Mouse (Mus musculus) brown adipose tissue, adult 24 weeks (tissue): ENCODE results near the gene Gper1. TPM values are rescaled to one million over a fixed set of nuclear protein-coding genes. Genes with fewer than 3 reads are reported as not detected.

Experiments
- H3K27ac ChIP-seq: fragments of 200-500 bp; replicated peaks from 2 replicates; pipeline ENCODE4 v1.5.1; 2012; ENCODE audit warnings: low read depth, mild to moderate bottlenecking, low read length
- H3K4me1 ChIP-seq: fragments of 200-500 bp; 2 replicates; pipeline ENCODE4 v1.6.1; 2012; ENCODE audit warnings: low read length, mixed read lengths; ENCODE audit not compliant: control insufficient read depth, insufficient read depth, insufficient read length
- H3K4me3 ChIP-seq: fragments of 200-500 bp; 2 replicates; pipeline ENCODE4 v1.5.1; 2012; ENCODE audit warnings: low read depth, mild to moderate bottlenecking, low read length, moderate library complexity; ENCODE audit not compliant: insufficient read depth
- polyA plus RNA-seq: library from polyadenylated mRNA; stranded (reverse); fragments of >200 nt; gene quantifications from 2 replicates; pipeline ENCODE4 v1.2.4, GENCODE M21; 2012; ENCODE audit not compliant: missing spikeins, insufficient read depth, insufficient read length

Gper1 gene
- polyA plus RNA-seq, 1 experiment: not detected

DNA sequence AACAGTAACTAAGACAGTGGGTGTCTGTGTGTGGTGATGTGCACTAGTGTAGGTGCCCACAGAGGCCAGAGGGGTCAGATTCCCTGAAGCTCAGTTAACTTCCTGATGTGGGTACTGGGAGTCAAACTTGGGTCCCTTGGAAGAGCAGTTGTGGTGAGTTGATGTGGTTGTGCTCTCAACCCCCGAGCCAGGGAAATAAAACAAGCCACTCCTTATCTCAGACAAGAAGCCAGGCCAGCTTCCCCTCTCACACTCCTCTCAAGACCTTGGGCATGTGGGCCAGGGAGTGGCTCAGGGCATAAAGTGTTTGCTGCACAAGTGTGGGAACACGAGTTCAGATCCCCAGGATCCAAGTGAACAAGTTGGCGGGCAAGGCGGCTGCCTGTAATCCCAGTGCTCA, 43.9 kb downstream of the Gper1 start:
- Histone ChIP-seq H3K4me1 (no peaks in the 10 kb centered on the region), H3K27ac (no peak overlapping the region)

DNA sequence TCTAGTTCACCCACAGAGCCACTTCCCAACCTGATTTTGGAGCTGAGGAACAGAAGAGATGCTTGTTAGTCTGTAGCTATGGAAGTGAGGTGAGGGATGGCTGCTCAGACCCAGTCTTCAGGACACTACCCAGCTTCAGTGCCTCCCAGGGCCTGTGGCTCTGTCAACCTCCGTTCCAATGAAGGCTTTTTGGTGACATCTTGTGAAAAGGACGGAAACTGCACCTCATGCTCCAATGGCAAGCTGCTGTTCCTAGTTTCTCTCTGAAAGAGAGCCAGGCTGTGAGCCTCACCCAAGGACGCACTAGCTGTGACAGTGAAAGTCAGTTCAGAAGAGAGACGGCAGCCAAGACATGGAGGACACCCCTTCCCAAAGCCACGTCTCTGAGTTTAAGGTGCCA, 45.0 kb downstream of the Gper1 start:
- no peak overlapping the region for H3K4me3 ChIP-seq
- no peak overlapping the region for H3K27ac ChIP-seq
- no peaks in the 10 kb centered on the region for H3K4me1 ChIP-seq

More for the DNA sequence above, 43.9 kb downstream of the Gper1 start:
- H3K4me3 ChIP-seq: no peak overlapping the region

DNA sequence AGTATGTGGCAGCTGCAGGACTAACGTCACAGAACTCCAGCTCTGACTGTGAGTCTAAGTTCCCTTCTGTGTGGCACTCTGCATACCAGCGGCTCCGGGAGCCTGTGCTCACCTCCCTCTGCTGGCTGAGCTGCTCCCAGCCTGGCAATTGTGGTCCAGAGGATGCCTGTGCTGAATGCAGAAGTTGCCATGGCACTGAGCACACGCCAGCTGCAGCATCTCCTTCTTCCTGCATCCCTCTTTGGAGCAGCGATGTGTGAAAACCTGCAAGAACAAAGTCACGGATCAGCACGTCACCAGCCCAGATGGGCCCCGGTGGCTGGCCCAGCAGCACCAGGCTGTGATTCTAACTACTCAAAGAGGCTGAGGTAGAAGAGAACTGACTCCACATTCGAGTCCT, 51.8 kb downstream of the Gper1 start:
- Histone ChIP-seq H3K4me3 (no peak overlapping the region), H3K27ac (no peak overlapping the region), H3K4me1 (no peaks in the 10 kb centered on the region)

Other genes with a start within 250 kb of the Gper1 start
- 19.0 and 20.1 TPM in 2 replicates for gene Sun1, start 222.5 kb upstream of the Gper1 start, polyA plus RNA-seq
- gene Get4, start 170.8 kb upstream of the Gper1 start, polyA plus RNA-seq: 36.7 and 41.1 TPM in 2 replicates
- gene Adap1, start 97.5 kb upstream of the Gper1 start, polyA plus RNA-seq: 14.9 and 20.4 TPM in 2 replicates
- 250 and 278 TPM in 2 replicates for gene Cox19, start 71.7 kb upstream of the Gper1 start, polyA plus RNA-seq
- not detected in 2 replicates for gene Cyp2w1, start 70.5 kb upstream of the Gper1 start, polyA plus RNA-seq
- gene Gpr146, start 45.5 kb upstream of the Gper1 start, polyA plus RNA-seq: 18.1 and 19.7 TPM in 2 replicates
- 1.3 TPM in 1 of 2 replicates, not detected in the other for gene C130050O18Rik, start 17.9 kb upstream of the Gper1 start, polyA plus RNA-seq
- gene 3110082I17Rik, start 37.4 kb downstream of the Gper1 start, polyA plus RNA-seq: 3.5 and 6.0 TPM in 2 replicates
- 12.4 and 13.1 TPM in 2 replicates for gene Zfand2a, start 61.4 kb downstream of the Gper1 start, polyA plus RNA-seq
- not detected in 2 replicates for gene Uncx, start 120.3 kb downstream of the Gper1 start, polyA plus RNA-seq